Comparison of ENCODE assay signal across 8 mouse cellular contexts in genomic region chr5:145114071-145114605, GRCm38 (mm10). TPM values are rescaled to one million over a fixed set of nuclear protein-coding genes. Genes with fewer than 3 reads are reported as not detected.
A peak's percentile ranks its signal among the peaks of the same experiment; 100 is the strongest.
DNase-seq lines count a peak whose midpoint lies in the region; ATAC-seq and TF ChIP-seq lines count a peak whose summit lies in the region.

Gene Arpc1b, plus strand, starts transcription at chr5:145114215.

- H3K27me3 ChIP-seq in CH12.LX (replicated peaks) = no peaks in the 10 kb centered on the region
- H3K27me3 ChIP-seq in hindbrain, embryonic 14.5 days (ENCODE audit: control insufficient read depth, insufficient read depth, low read length) = peaks cover 20% of the 10 kb centered on the region
- H3K27me3 ChIP-seq in small intestine, adult 2 months (ENCODE audit: control insufficient read depth, insufficient read depth, low read length) = no peaks in the 10 kb centered on the region

- H3K4me2 ChIP-seq in CH12.LX (ENCODE audit: insufficient read depth, low read depth, poor library complexity, severe bottlenecking) = peak within 1 kb of the TSS; percentile 86
- H3K4me2 ChIP-seq in hindbrain, embryonic 14.5 days (replicated peaks) = peak within 1 kb of the TSS; percentile 45

- no peak for TF ChIP-seq EP300 in CH12.LX (IDR thresholded peaks at IDR 0.05; ENCODE audit: low read length)

- peaks cover 11% of the 10 kb centered on the region for H3K9me3 ChIP-seq in CH12.LX (replicated peaks; ENCODE audit: low read length)
- H3K9me3 ChIP-seq in hindbrain, embryonic 14.5 days (ENCODE audit: control insufficient read depth, low read length) = no peaks in the 10 kb centered on the region

- peaks cover 2 to 13% of the 10 kb centered on the region in 2 experiments; a peak in 2 of 4 replicates for H3K4me1 ChIP-seq in CH12.LX (ENCODE audit: control insufficient read depth in 1 of 2, insufficient read depth in 2 of 2)
- no peaks in the 10 kb centered on the region; the same call in 1 of the 2 replicates for H3K4me1 ChIP-seq in hindbrain, embryonic 14.5 days (replicated peaks; ENCODE audit: control insufficient read depth, insufficient read depth, low read length)
- peaks cover 18% of the 10 kb centered on the region for H3K4me1 ChIP-seq in small intestine, adult 2 months (ENCODE audit: control insufficient read depth, insufficient read depth, insufficient read length, low read length)

- DNase-seq in CH12.LX (ENCODE audit: extremely low read depth) = peak; percentile 63
- peak; percentile 88 to 94 for DNase-seq in adrenal gland, postnatal 36 days
- DNase-seq in gastrocnemius, adult 18-20 months (ENCODE audit: low spot score) = peak; percentile 54
- DNase-seq in hindbrain, embryonic 14.5 days (ENCODE audit: low spot score) = peak; percentile 42
- no peak for DNase-seq in left cerebral cortex, adult 8-10 months (ENCODE audit: low spot score in 2 of 2)
- no peak for DNase-seq in cerebellum, adult 8-10 months

- peak; percentile 18 for ATAC-seq in hindbrain, embryonic 14.5 days (ENCODE audit: low FRiP score)
- peak; percentile 63 for ATAC-seq in megakaryocyte, adult 5-6 weeks (ENCODE audit: poor library complexity, severe bottlenecking)

- TF ChIP-seq RAD21 in CH12.LX (IDR thresholded peaks at IDR 0.05; ENCODE audit: low read depth, low read length) = no peak

- peak within 1 kb of the TSS; percentile 73 to 98 (median 97) for H3K4me3 ChIP-seq in CH12.LX (replicated peaks in 1 of 3; ENCODE audit: low read depth in 2 of 3, low read length in 2 of 3, poor library complexity in 1 of 3)
- peak within 1 kb of the TSS; percentile 38 for H3K4me3 ChIP-seq in hindbrain, embryonic 14.5 days (replicated peaks; ENCODE audit: low read length)
- H3K4me3 ChIP-seq in small intestine, adult 2 months (ENCODE audit: low read depth, low read length) = peak within 1 kb of the TSS; percentile 99

- WGBS in hindbrain, embryonic 14.5 days = 2% methylated on average over 32 of the region's 53 CpGs
- under 1% methylated on average over 52 of the region's 53 CpGs for WGBS in small intestine, adult 2 months

- in situ Hi-C loops in CH12.LX (cut with MboI; ENCODE audit: low pct_ligation_motif_present, low pct_unique_long_range_greater_than_20kb, low sequenced_read_pairs) = no loop called here

- H3K36me3 ChIP-seq in CH12.LX (replicated peaks in 1 of 2; ENCODE audit: control insufficient read depth in 1 of 2, insufficient read depth in 1 of 2, low read length in 1 of 2) = peaks cover 24 to 54% of the 10 kb centered on the region in 2 experiments
- H3K36me3 ChIP-seq in hindbrain, embryonic 14.5 days (replicated peaks; ENCODE audit: control insufficient read depth, insufficient read depth) = peaks cover 25% of the 10 kb centered on the region
- H3K36me3 ChIP-seq in small intestine, adult 2 months (ENCODE audit: control insufficient read depth, insufficient read depth, low read length) = peaks cover 9% of the 10 kb centered on the region; the same call in 1 of the 2 replicates

- H3K79me2 ChIP-seq in CH12.LX (replicated peaks; ENCODE audit: control insufficient read depth, extremely low read depth, insufficient read depth, poor library complexity, severe bottlenecking) = peaks cover 46% of the 10 kb centered on the region

- H3K9ac ChIP-seq in CH12.LX (ENCODE audit: insufficient read depth, low read depth) = peak within 1 kb of the TSS; percentile 77
- H3K9ac ChIP-seq in hindbrain, embryonic 14.5 days = peak within 1 kb of the TSS; percentile 51

- dilution Hi-C loops in CH12.LX (cut with MboI; ENCODE audit: extremely low pct_ligation_motif_present, extremely low pct_unique_long_range_greater_than_20kb, low sequenced_read_pairs) = no loop called here

- H3K27ac ChIP-seq in CH12.LX (ENCODE audit: insufficient read depth, low read depth) = peak within 1 kb of the TSS; percentile 60
- no peak within 1 kb of the TSS for H3K27ac ChIP-seq in hindbrain, embryonic 14.5 days
- H3K27ac ChIP-seq in small intestine, adult 2 months (ENCODE audit: insufficient read depth, low read depth, low read length) = peak within 1 kb of the TSS; percentile 92

- TF ChIP-seq CTCF in CH12.LX (conservative IDR thresholded peaks at IDR 0.05 in 1 of 2, IDR thresholded peaks at IDR 0.05 in 1 of 2; ENCODE audit: low read depth in 2 of 2, low read length in 2 of 2) = no peak
- no peak for TF ChIP-seq CTCF in small intestine, adult 2 months (IDR thresholded peaks at IDR 0.05; ENCODE audit: extremely low read depth, insufficient read length, insufficient replicate concordance, low read depth, low read length)

- TF ChIP-seq POLR2A in CH12.LX (IDR thresholded peaks at IDR 0.05; ENCODE audit: low read depth, low read length) = peak; percentile 86
- peak; percentile 38; the same call in 1 of the 2 replicates for TF ChIP-seq POLR2A in small intestine, adult 2 months (IDR thresholded peaks at IDR 0.05; ENCODE audit: low read depth, low read length)

TF ChIP-seq in CH12.LX, 34 proteins besides CTCF, POLR2A, EP300 and RAD21:
- TF ChIP-seq ZMIZ1 (IDR thresholded peaks at IDR 0.05; ENCODE audit: low read depth, low read length) (peak; percentile 56), IRF4 (IDR thresholded peaks at IDR 0.05; ENCODE audit: low read depth, low read length) (no peak), MYC (IDR thresholded peaks at IDR 0.05; ENCODE audit: low read depth, low read length) (no peak), MXI1 (IDR thresholded peaks at IDR 0.05; ENCODE audit: low read depth, low read length) (no peak; the same call in 1 of the 2 replicates), TBP (conservative IDR thresholded peaks at IDR 0.05; ENCODE audit: low read depth, low read length) (no peak), ZNF384 (IDR thresholded peaks at IDR 0.05; ENCODE audit: low read depth, low read length) (no peak), SMC3 (IDR thresholded peaks at IDR 0.05; ENCODE audit: low read depth, low read length) (no peak), ELF1 (IDR thresholded peaks at IDR 0.05; ENCODE audit: low read depth, low read length) (peak; percentile 61; the same call in 1 of the 2 replicates), E2F4 (IDR thresholded peaks at IDR 0.05; ENCODE audit: insufficient replicate concordance, low read depth, low read length) (no peak), ETS1 (conservative IDR thresholded peaks at IDR 0.05; ENCODE audit: low read depth, low read length) (no peak), MEF2A (IDR thresholded peaks at IDR 0.05; ENCODE audit: borderline replicate concordance, low read depth, low read length) (no peak), KAT2A (IDR thresholded peaks at IDR 0.05; ENCODE audit: insufficient replicate concordance, low read length) (no peak), USF2 (conservative IDR thresholded peaks at IDR 0.05; ENCODE audit: low read depth, low read length) (no peak), JUND (conservative IDR thresholded peaks at IDR 0.05; ENCODE audit: low read depth, low read length) (no peak), NRF1 (IDR thresholded peaks at IDR 0.05; ENCODE audit: low read depth, low read length) (peak; percentile 29; the same call in 1 of the 2 replicates), POLR2AphosphoS2 (IDR thresholded peaks at IDR 0.05; ENCODE audit: low read depth, low read length) (peak; percentile 59; the same call in 1 of the 2 replicates), ZKSCAN1 (IDR thresholded peaks at IDR 0.05; ENCODE audit: borderline replicate concordance, low read depth, low read length) (no peak), PAX5 (IDR thresholded peaks at IDR 0.05; ENCODE audit: low read length) (no peak), MAFK (IDR thresholded peaks at IDR 0.05; ENCODE audit: insufficient replicate concordance, low read length) (no peak), GABPA (IDR thresholded peaks at IDR 0.05; ENCODE audit: insufficient replicate concordance, low read depth, low read length) (no peak), RCOR1 (conservative IDR thresholded peaks at IDR 0.05; ENCODE audit: low read depth, low read length) (no peak), ZC3H11A (IDR thresholded peaks at IDR 0.05; ENCODE audit: low read depth, low read length) (no peak), SIN3A (IDR thresholded peaks at IDR 0.05; ENCODE audit: low read length) (no peak; the same call in 1 of the 2 replicates), JUN (IDR thresholded peaks at IDR 0.05; ENCODE audit: insufficient read depth, low read depth, low read length) (no peak), MAX (IDR thresholded peaks at IDR 0.05; ENCODE audit: low read length) (peak; percentile 29; the same call in 1 of the 2 replicates), NELFE (IDR thresholded peaks at IDR 0.05; ENCODE audit: low read depth, low read length) (peak; percentile 85), BHLHE40 (IDR thresholded peaks at IDR 0.05; ENCODE audit: low read depth, low read length) (no peak), USF1 (IDR thresholded peaks at IDR 0.05; ENCODE audit: low read depth, low read length) (no peak), UBTF (IDR thresholded peaks at IDR 0.05; ENCODE audit: low read depth, low read length) (no peak), MAZ (IDR thresholded peaks at IDR 0.05; ENCODE audit: low read depth, low read length) (no peak; the same call in 1 of the 2 replicates), TCF12 (IDR thresholded peaks at IDR 0.05; ENCODE audit: low read depth, low read length) (no peak), HCFC1 (IDR thresholded peaks at IDR 0.05; ENCODE audit: low read depth, low read length) (no peak), CHD1 (IDR thresholded peaks at IDR 0.05; ENCODE audit: low read depth, low read length) (no peak), CHD2 (IDR thresholded peaks at IDR 0.05; ENCODE audit: low read length) (0 out of 2 replicates have a peak, but pooled peaks have one; percentile 12)

RNA-seq across cellular contexts. Expression of gene Arpc1b, which starts in this region (rescaled TPM):
- total RNA-seq in CH12.LX (2012; rRNA removed) (516 and 548 TPM in 2 replicates), CH12.LX (2014; rRNA removed) (317 and 330 TPM in 2 replicates)
- 441 and 472 TPM in 2 replicates for polyA plus RNA-seq in CH12.LX (2012; ENCODE audit: insufficient read length, low read depth)
- 100 to 1,000 TPM; 241 to 271 TPM for total RNA-seq in adrenal gland, postnatal 36 days (2021)
- 10 to 100 TPM; 17.2 to 25.7 TPM for total RNA-seq in gastrocnemius, adult 18-20 months (2021)
- 44.2 and 51.8 TPM in 2 replicates for polyA plus RNA-seq in hindbrain, embryonic 14.5 days (2014; fragmentation: Nextera tagmentation; extraction: Ambion mirVana)
- total RNA-seq in left cerebral cortex, adult 8-10 months (2022) = 10 to 100 TPM; 17.4 to 47.4 (median 23.9) TPM
- total RNA-seq in megakaryocyte, adult 5-6 weeks (2015) = 361 and 425 TPM in 2 replicates
- 297 and 318 TPM in 2 replicates for total RNA-seq in megakaryocyte, adult 5-6 weeks (2017)
- 595 and 1,197 TPM in 2 replicates for polyA plus RNA-seq in small intestine, adult 2 months (2012; rRNA removed)

Comparison
In these comparisons a context has a peak if more than half of its experiments do, and no peak if none do; other contexts are left out.
1. RNA of gene Arpc1b (total RNA-seq): 317 to 548 TPM in CH12.LX, 297 to 425 TPM in megakaryocyte, adult 5-6 weeks and 241 to 271 TPM in adrenal gland, postnatal 36 days; 17.4 to 47.4 TPM in left cerebral cortex, adult 8-10 months and 17.2 to 25.7 TPM in gastrocnemius, adult 18-20 months; every median in the first group is over 4 times any median in the second.
2. DNase-seq: peak in CH12.LX (single experiment), adrenal gland, postnatal 36 days (2 of 2), gastrocnemius, adult 18-20 months (single experiment) and hindbrain, embryonic 14.5 days (single experiment); none in left cerebral cortex, adult 8-10 months (0 of 2) and cerebellum, adult 8-10 months (single experiment).
3. H3K4me3 ChIP-seq: peak in every context shown above with its lines; median percentile 99 in small intestine, adult 2 months; 97 in CH12.LX; 38 in hindbrain, embryonic 14.5 days.